Mouse (Mus musculus) CH12.LX (cell line): ENCODE measurements around the gene Acsl6. TPM values are rescaled to one million over a fixed set of nuclear protein-coding genes. Genes with fewer than 3 reads are reported as not detected.
A peak's percentile ranks its signal among the peaks of the same experiment; 100 is the strongest.

ENCODE experiments used
- DNase-seq: peaks from one replicate; pipeline ENCODE4 v3.0.0-alpha.2; 2013; ENCODE audit errors: extremely low read depth
- H3K27ac ChIP-seq: 2 replicates; pipeline ENCODE4 v1.5.1; 2012; ENCODE audit warnings: low read depth, mild to moderate bottlenecking, control low read depth, moderate library complexity; ENCODE audit not compliant: insufficient read depth
- H3K27me3 ChIP-seq: replicated peaks from 2 replicates; pipeline ENCODE3; 2012; ENCODE audit warnings: inconsistent platforms
- H3K36me3 ChIP-seq, 2 experiments: replicated peaks in 1 of 2; 2 replicates each; pipeline versions ENCODE3 to v1.6.1; 2012; ENCODE audit warnings: inconsistent platforms in 1 of 2, low read length in 1 of 2, mild to moderate bottlenecking in 1 of 2, mixed read lengths in 1 of 2, moderate library complexity in 1 of 2; ENCODE audit not compliant: control insufficient read depth in 1 of 2, insufficient read depth in 1 of 2
- H3K4me1 ChIP-seq, 2 experiments: 2 replicates each; pipeline ENCODE4 v1.6.1; 2012; ENCODE audit warnings: inconsistent platforms in 1 of 2, moderate library complexity in 1 of 2; ENCODE audit not compliant: insufficient read depth in 2 of 2, control insufficient read depth in 1 of 2
- H3K4me2 ChIP-seq: 2 replicates; pipeline ENCODE4 v1.6.1; 2012; ENCODE audit warnings: low read depth, mild to moderate bottlenecking, control low read depth; ENCODE audit not compliant: poor library complexity, insufficient read depth, severe bottlenecking
- H3K4me3 ChIP-seq, 3 experiments: fragments of 150-350 bp in 1 of 3; sonication (generic) in 1 of 3; replicated peaks in 1 of 3; 2 replicates each; pipeline versions ENCODE3 to v1.5.1; 2011 to 2012; ENCODE audit warnings: low read depth in 2 of 3, low read length in 2 of 3, mild to moderate bottlenecking in 2 of 3, moderate library complexity in 2 of 3, control low read depth in 1 of 3, improper control_type of control experiment in 1 of 3, inconsistent platforms in 1 of 3, mixed read lengths in 1 of 3; ENCODE audit not compliant: poor library complexity in 1 of 3
- H3K79me2 ChIP-seq: replicated peaks from 2 replicates; pipeline ENCODE4 v1.6.1; 2012; ENCODE audit warnings: mild to moderate bottlenecking, moderate library complexity; ENCODE audit not compliant: control insufficient read depth, poor library complexity, insufficient read depth, severe bottlenecking; ENCODE audit errors: extremely low read depth
- H3K9ac ChIP-seq: 2 replicates; pipeline ENCODE4 v1.6.1; 2012; ENCODE audit warnings: low read depth, mild to moderate bottlenecking, control low read depth, moderate library complexity; ENCODE audit not compliant: insufficient read depth
- H3K9me3 ChIP-seq: replicated peaks from 2 replicates; pipeline ENCODE3; 2012; ENCODE audit warnings: low read length, inconsistent platforms, mixed read lengths
- CHD2 ChIP-seq: IDR thresholded peaks from 2 replicates; pipeline ENCODE4 v1.6.1; 2011; ENCODE audit warnings: low read length, improper control_type of control experiment
- CTCF ChIP-seq, 2 experiments: IDR thresholded peaks in 1 of 2; conservative IDR thresholded peaks in 1 of 2; 2 replicates each; pipeline ENCODE4 v1.5.1; 2011 to 2012; ENCODE audit warnings: low read depth in 2 of 2, low read length in 2 of 2, improper control_type of control experiment in 1 of 2, inconsistent platforms in 1 of 2, mild to moderate bottlenecking in 1 of 2, moderate library complexity in 1 of 2
- ELF1 ChIP-seq: IDR thresholded peaks from 2 replicates; pipeline ENCODE4 v1.6.1; 2014; ENCODE audit warnings: low read depth, mild to moderate bottlenecking, inconsistent platforms, low read length, improper control_type of control experiment
- EP300 ChIP-seq: IDR thresholded peaks from 2 replicates; pipeline ENCODE4 v1.6.1; 2011; ENCODE audit warnings: low read length, improper control_type of control experiment
- ETS1 ChIP-seq: conservative IDR thresholded peaks from 2 replicates; pipeline ENCODE4 v1.6.1; 2012; ENCODE audit warnings: low read depth, mild to moderate bottlenecking, inconsistent platforms, low read length, improper control_type of control experiment, moderate library complexity
- KAT2A ChIP-seq: IDR thresholded peaks from 2 replicates; pipeline ENCODE4 v1.6.1; 2012; ENCODE audit warnings: low read length, improper control_type of control experiment, inconsistent platforms; ENCODE audit not compliant: insufficient replicate concordance
- MXI1 ChIP-seq: IDR thresholded peaks from 2 replicates; pipeline ENCODE4 v1.6.1; 2011; ENCODE audit warnings: mild to moderate bottlenecking, low read depth, low read length, improper control_type of control experiment
- MYC ChIP-seq: IDR thresholded peaks from 2 replicates; pipeline ENCODE4 v1.6.1; 2011; ENCODE audit warnings: low read depth, mild to moderate bottlenecking, improper control_type of control experiment, low read length
- NELFE ChIP-seq: IDR thresholded peaks from 2 replicates; pipeline ENCODE4 v1.6.1; 2011; ENCODE audit warnings: low read depth, low read length, improper control_type of control experiment
- RAD21 ChIP-seq: IDR thresholded peaks from 2 replicates; pipeline ENCODE4 v1.6.1; 2011; ENCODE audit warnings: low read depth, mild to moderate bottlenecking, low read length, improper control_type of control experiment, moderate library complexity
- SIN3A ChIP-seq: IDR thresholded peaks from 2 replicates; pipeline ENCODE4 v1.6.1; 2012; ENCODE audit warnings: low read length, improper control_type of control experiment, inconsistent platforms
- SMC3 ChIP-seq: IDR thresholded peaks from 2 replicates; pipeline ENCODE4 v1.6.1; 2011; ENCODE audit warnings: low read depth, low read length, improper control_type of control experiment
- TBP ChIP-seq: conservative IDR thresholded peaks from 2 replicates; pipeline ENCODE4 v1.6.1; 2011; ENCODE audit warnings: low read depth, low read length, improper control_type of control experiment
- ZMIZ1 ChIP-seq: IDR thresholded peaks from 2 replicates; pipeline ENCODE4 v1.6.1; 2012; ENCODE audit warnings: low read depth, mild to moderate bottlenecking, inconsistent platforms, low read length, improper control_type of control experiment
- ZNF384 ChIP-seq: IDR thresholded peaks from 2 replicates; pipeline ENCODE4 v1.6.1; 2012; ENCODE audit warnings: low read depth, low read length, improper control_type of control experiment, inconsistent platforms
- dilution Hi-C: fragments of 300-500 bp; cut with MboI; formaldehyde crosslinking; loops from 2 replicates; pipeline ENCODE4 v1.14.3; 2020; ENCODE audit warnings: low sequenced_read_pairs; ENCODE audit not compliant: extremely low pct_unique_long_range_greater_than_20kb, extremely low pct_ligation_motif_present
- in situ Hi-C: fragments of 300-500 bp; cut with MboI; formaldehyde crosslinking; loops from 3 replicates; pipeline ENCODE4 v1.14.3; 2019; ENCODE audit warnings: low sequenced_read_pairs, low pct_ligation_motif_present, low pct_unique_long_range_greater_than_20kb, mixed read lengths
- polyA plus RNA-seq: library from polyadenylated mRNA; unstranded; fragments of >175 nt; gene quantifications from 2 replicates; pipeline ENCODE4 v1.2.1, GENCODE M21; 2012; ENCODE audit warnings: low read depth; ENCODE audit not compliant: insufficient read length
- total RNA-seq, 2 experiments: library from RNA; depleted of rRNA; stranded (reverse); fragments of 300-350 nt in 1 of 2; fragments of >200 nt in 1 of 2; gene quantifications; 2 replicates each; pipeline ENCODE4 v1.2.3; 2012 to 2014

Gene Acsl6
- total and polyA plus RNA-seq, 3 experiments, result 74.1 to 222 (median 96.9) TPM

GRCm38 (mm10) chr11:54410612-54411011, 107.0 kb downstream of the Acsl6 start:
- H3K4me2 ChIP-seq, result no peak overlapping the region
- H3K79me2 ChIP-seq, result no peaks in the 10 kb centered on the region
- no peak overlapping the region for H3K9ac ChIP-seq
- H3K36me3 ChIP-seq, result no peaks in the 10 kb centered on the region
- H3K27me3 ChIP-seq, result no peaks in the 10 kb centered on the region
- dilution Hi-C loops, result no loop called here
- H3K4me3 ChIP-seq, result no peak overlapping the region
- TF ChIP-seq RAD21 (peak; percentile 39), CTCF (conservative IDR thresholded peaks at IDR 0.05 in 1 of 2, IDR thresholded peaks at IDR 0.05 in 1 of 2; ENCODE audit: low read depth in 2 of 2, low read length in 2 of 2) (peak; percentile 32 to 54; a peak in 3 of 4 replicates), SIN3A (no peak), SMC3 (peak; percentile 35; the same call in 1 of the 2 replicates), EP300 (no peak)
- H3K27ac ChIP-seq, result no peak overlapping the region
- H3K9me3 ChIP-seq, result no peaks in the 10 kb centered on the region
- in situ Hi-C loops, result no loop called here
- peaks cover 2 to 8% of the 10 kb centered on the region in 2 experiments for H3K4me1 ChIP-seq
- no peak for DNase-seq

DNA sequence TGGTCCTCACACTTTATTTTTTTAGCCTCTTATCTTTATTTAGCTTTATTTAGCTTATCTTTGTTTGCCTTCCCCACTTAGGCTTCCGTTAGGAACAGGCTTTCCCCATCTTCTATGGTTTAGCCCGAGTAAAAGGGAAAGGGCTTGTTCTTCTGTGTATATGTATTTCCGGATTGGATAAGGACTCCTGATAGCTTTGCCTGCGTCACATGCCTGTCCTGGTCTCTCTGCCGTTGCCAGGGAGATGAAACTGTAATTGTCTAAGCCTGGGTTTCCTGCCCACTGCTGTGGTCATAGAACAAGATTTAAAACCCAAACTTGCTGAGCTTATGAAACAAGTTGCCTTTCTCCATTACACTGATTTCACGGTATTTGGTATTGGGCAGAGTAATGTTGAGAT, 109.4 kb downstream of the Acsl6 start:
- Histone ChIP-seq H3K9ac (no peak overlapping the region), H3K4me2 (no peak overlapping the region), H3K9me3 (no peaks in the 10 kb centered on the region), H3K4me3 (no peak overlapping the region), H3K36me3 (no peaks in the 10 kb centered on the region), H3K27ac (no peak overlapping the region), H3K4me1 (peaks cover 2 to 14% of the 10 kb centered on the region in 2 experiments), H3K27me3 (no peaks in the 10 kb centered on the region), H3K79me2 (no peaks in the 10 kb centered on the region)
- no peak for TF ChIP-seq ZNF384
- no peak for TF ChIP-seq MXI1
- TF ChIP-seq ZMIZ1, result no peak
- no peak for TF ChIP-seq ETS1
- no peak for TF ChIP-seq TBP
- no peak for TF ChIP-seq CHD2
- no peak for TF ChIP-seq SIN3A
- no peak for TF ChIP-seq SMC3
- TF ChIP-seq CTCF (conservative IDR thresholded peaks at IDR 0.05 in 1 of 2, IDR thresholded peaks at IDR 0.05 in 1 of 2; ENCODE audit: low read depth in 2 of 2, low read length in 2 of 2), result no peak
- no peak for TF ChIP-seq ELF1
- no peak for TF ChIP-seq KAT2A
- no peak for TF ChIP-seq NELFE
- no peak for TF ChIP-seq MYC
- no peak for DNase-seq
- in situ Hi-C loops (no loop called here), dilution Hi-C loops (no loop called here)

Other genes with a start within 250 kb of the Acsl6 start
- not detected in 2 replicates for gene Pdlim4, start 234.8 kb upstream of the Acsl6 start, total RNA-seq (2012; rRNA removed)
- not detected in 2 replicates for gene Pdlim4, start 234.8 kb upstream of the Acsl6 start, total RNA-seq (2014; rRNA removed)
- not detected in 2 replicates for gene Pdlim4, start 234.8 kb upstream of the Acsl6 start, polyA plus RNA-seq
- 5.0 and 10.0 TPM in 2 replicates for gene P4ha2, start 203.7 kb upstream of the Acsl6 start, total RNA-seq (2012; rRNA removed)
- gene P4ha2, start 203.7 kb upstream of the Acsl6 start, total RNA-seq (2014; rRNA removed), result 7.9 and 10.1 TPM in 2 replicates
- gene P4ha2, start 203.7 kb upstream of the Acsl6 start, polyA plus RNA-seq, result 3.6 and 4.2 TPM in 2 replicates
- 1.9 and 2.6 TPM in 2 replicates for gene Csf2, start 54.1 kb upstream of the Acsl6 start, total RNA-seq (2012; rRNA removed)
- gene Csf2, start 54.1 kb upstream of the Acsl6 start, total RNA-seq (2014; rRNA removed), result 1.4 and 2.4 TPM in 2 replicates
- 0.79 and 0.83 TPM in 2 replicates for gene Csf2, start 54.1 kb upstream of the Acsl6 start, polyA plus RNA-seq
- gene Il3, start 36.5 kb upstream of the Acsl6 start, total RNA-seq (2012; rRNA removed), result 2.7 and 4.8 TPM in 2 replicates
- 1.5 and 1.9 TPM in 2 replicates for gene Il3, start 36.5 kb upstream of the Acsl6 start, total RNA-seq (2014; rRNA removed)
- gene Il3, start 36.5 kb upstream of the Acsl6 start, polyA plus RNA-seq, result 1.3 and 3.5 TPM in 2 replicates
- not detected in 2 replicates for gene Meikin, start 66.9 kb downstream of the Acsl6 start, total RNA-seq (2012; rRNA removed)
- gene Meikin, start 66.9 kb downstream of the Acsl6 start, total RNA-seq (2014; rRNA removed), result not detected in 2 replicates
- not detected in 2 replicates for gene Meikin, start 66.9 kb downstream of the Acsl6 start, polyA plus RNA-seq
- gene Fnip1, start 134.4 kb downstream of the Acsl6 start, total RNA-seq (2012; rRNA removed), result 15.4 and 15.5 TPM in 2 replicates
- gene Fnip1, start 134.4 kb downstream of the Acsl6 start, total RNA-seq (2014; rRNA removed), result 24.5 and 29.5 TPM in 2 replicates
- 20.7 and 21.8 TPM in 2 replicates for gene Fnip1, start 134.4 kb downstream of the Acsl6 start, polyA plus RNA-seq
- gene Rapgef6, start 219.0 kb downstream of the Acsl6 start, total RNA-seq (2012; rRNA removed), result 34.1 and 38.3 TPM in 2 replicates
- 36.7 and 39.5 TPM in 2 replicates for gene Rapgef6, start 219.0 kb downstream of the Acsl6 start, total RNA-seq (2014; rRNA removed)
- gene Rapgef6, start 219.0 kb downstream of the Acsl6 start, polyA plus RNA-seq, result 54.8 and 63.8 TPM in 2 replicates